Mouse (Mus musculus) B cell, adult 67 days (primary cell): ENCODE data around the gene Ypel1. TPM values are rescaled to one million over a fixed set of nuclear protein-coding genes. Genes with fewer than 3 reads are reported as not detected.

Experiments used
- total RNA-seq, 2 experiments: library from RNA; stranded (reverse); gene quantifications; 4 replicates each; pipeline ENCODE4 v1.2.4; 2023

Gene Ypel1
- 1 to 10 TPM; 1.9 to 2.2 TPM for total RNA-seq

DNA sequence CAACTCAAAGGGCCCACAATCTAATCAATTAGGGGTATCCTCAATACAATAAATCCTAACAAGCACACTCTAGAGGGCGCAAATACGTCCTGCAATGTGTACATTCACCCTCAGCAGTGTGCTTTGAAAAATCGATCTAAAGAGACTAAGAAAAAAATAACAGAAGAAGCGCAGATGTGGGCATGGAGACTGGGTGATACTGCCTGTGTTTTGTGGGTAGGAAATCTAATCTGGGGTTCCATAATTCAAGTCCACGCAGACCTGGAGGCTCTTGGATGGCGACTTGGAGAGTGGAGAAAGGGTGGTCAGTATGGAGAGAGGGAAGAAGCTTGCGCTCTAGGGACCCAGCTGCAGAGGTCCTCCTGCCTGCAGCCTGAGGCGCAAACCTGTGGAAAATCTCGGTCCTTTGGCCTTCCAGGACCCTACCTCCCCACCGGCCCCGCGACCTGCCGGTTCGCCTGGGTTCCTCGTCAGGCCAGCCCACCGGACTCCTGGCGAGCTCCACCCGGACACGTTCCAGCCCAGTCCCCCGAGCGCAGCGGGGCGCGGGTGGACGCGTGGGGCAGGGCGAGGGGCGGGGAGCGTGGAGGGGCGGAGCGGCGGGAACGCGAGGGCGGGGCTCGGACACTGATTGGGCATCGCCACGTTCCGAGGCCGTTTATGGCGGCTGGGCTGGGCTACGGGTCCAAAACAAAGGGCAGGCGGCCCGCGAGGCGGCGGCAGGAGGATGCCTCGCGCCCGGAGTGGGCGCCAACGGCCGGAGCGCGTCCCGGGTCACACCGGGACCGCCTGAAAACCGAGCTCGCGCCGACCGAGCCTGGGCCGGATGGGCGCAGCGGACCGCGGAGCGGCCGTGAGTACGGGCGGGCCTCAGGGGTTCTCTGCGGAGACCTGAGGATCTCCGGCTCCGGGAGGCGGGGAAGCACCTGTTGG lies at the start of gene Ypel1:
Gene Ypel1, plus strand, starts transcription at position 186 of the 933 bp plus-strand sequence.

DNA sequence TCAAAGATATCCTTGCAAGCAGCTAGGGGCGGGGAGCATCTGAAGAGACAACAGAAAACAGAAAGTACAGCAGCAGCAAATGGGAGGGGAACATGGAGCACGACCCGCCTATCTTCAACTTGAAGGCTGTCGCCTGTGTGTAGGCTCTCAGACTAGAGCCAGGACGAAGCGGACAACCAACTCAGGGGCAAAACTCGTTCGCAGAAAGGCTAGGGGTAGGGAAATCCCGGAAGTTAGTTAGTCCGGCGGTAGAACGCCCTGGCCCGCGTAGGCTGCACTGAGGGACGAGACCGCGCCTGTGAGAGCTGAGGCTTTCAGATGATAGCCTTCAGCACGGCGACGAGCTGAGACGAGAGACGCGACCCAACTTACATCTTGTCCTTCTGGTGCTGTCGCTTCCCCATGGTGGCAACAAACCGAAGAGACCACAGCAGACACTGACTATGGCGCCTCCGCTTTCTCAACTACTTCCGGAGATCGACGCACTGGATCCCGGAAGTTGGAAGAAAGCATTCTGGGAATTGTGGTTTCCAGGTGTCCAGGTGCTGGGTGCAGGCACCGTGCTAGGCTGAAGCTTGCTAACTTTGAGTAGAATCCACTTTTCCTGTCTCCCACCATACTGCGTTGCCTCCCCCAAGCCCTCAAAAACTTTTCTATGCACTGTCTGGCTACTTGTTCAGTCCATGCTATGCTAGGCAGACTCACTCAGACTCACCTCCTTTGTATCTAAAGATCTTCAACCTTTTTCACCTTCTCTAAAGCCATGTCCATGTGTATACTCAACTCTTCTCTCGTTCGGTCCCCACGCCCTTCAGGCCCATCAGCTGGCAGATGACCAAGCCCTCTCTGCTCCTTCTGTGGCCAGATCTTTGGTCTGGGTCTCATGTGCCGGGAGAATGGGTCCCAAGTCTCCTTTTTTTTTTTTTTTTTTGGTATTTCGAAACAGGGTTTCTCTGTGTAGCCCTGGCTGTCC lies 41.6 kb downstream of the Ypel1 start, which contains the start of gene Ppil2:
Gene Ppil2, minus strand, starts transcription at position 487 of the 973 bp plus-strand sequence.

DNA sequence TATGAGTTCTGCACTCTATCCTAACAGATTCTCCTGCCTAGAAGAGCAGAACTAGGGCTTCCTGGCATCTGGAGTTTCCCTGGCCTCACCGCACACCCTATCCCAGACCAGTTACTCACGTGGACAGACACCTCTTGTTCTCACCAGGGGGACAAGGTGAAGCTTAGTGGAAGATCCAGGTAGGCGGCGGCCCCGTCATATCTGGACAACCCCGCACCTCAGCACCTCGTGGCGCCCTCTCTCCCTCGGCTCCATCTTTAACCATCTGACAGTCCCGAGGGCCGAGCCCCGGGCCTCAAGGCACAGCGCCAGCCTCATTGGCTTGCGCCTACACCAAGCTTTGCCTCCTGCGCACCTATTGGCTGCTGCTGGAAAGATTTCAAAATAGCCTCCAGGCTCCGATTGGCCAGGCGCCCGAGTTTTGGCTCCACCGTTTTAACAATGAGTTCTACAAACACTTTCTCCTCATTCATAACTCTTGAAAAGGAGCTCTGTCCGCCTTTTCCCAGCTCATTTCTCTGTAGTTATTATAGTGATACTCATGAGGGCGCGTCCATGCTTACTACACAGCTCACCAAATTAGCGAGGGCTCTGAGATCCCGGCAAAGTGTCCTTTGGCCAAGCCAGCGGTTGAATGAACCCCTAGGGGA lies 55.5 kb downstream of the Ypel1 start, which contains the start of gene 2610318N02Rik:
Gene 2610318N02Rik, minus strand, starts transcription at position 297 of the 650 bp plus-strand sequence.

DNA sequence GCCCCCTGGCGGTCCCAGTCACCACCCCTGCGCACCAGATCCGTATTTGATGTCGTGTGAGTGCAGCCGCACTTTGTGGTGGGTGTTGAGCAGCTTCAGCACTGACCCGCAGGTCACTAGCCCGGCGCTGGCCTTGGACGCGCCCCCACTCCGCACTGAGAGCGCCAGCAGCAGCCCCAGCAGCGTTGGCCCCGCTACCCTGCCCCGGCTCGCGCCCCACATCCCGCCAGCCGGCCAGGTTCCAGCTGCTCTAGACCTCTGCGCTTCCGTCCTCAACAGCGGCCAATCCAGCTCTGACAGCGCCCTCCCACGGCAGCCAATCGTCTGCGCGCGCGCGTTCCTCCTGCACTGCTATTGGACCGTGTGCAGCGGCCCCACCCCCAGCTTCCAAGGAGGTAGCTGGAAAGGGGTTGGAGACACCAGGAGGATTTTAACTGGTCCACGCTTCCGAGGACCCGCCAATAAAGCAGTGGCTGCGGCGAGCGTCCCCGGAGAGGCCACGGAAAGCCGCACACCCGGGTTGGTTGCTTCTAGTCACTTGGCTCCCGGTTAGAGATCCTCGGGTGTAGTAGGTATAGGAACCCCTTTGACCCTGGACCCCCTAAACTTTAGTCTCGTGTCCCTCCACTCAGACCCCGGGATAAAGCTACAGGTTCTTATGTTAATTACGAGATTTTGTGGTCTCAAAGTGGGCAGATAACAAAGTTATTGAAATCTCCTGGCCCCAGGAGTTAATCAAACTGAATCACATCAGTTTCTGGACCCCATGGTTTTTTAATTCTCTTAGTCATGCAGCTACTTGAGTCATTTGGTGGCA lies 62.8 kb downstream of the Ypel1 start, which contains the start of gene Sdf2l1:
Gene Sdf2l1, minus strand, starts transcription at position 295 of the 817 bp plus-strand sequence.

Other genes with a start within 250 kb of the Ypel1 start
- gene Spag6l, start 240.2 kb upstream of the Ypel1 start, total RNA-seq, result 10 to 100 TPM in 1 of 2 experiments, 1 to 10 TPM in 1; 4.5 to 11.7 TPM
- gene Igll1, start 205.7 kb upstream of the Ypel1 start, total RNA-seq, result not detected
- gene Top3b, start 199.0 kb upstream of the Ypel1 start, total RNA-seq, result 100 to 1,000 TPM; 133 to 182 TPM
- gene Vpreb1, start 198.9 kb upstream of the Ypel1 start, total RNA-seq, result not detected
- gene Ppm1f, start 173.2 kb upstream of the Ypel1 start, total RNA-seq, result 10 to 100 TPM; 20.0 to 20.4 TPM
- 100 to 1,000 TPM; 176 to 224 TPM for gene Mapk1, start 86.3 kb upstream of the Ypel1 start, total RNA-seq
- 100 to 1,000 TPM; 139 to 143 TPM for gene Ppil2, start 41.6 kb downstream of the Ypel1 start, total RNA-seq
- 1 to 10 TPM; 5.6 to 9.9 TPM for gene 2610318N02Rik, start 55.5 kb downstream of the Ypel1 start, total RNA-seq
- 10 to 100 TPM; 26.9 to 28.5 TPM for gene Sdf2l1, start 62.7 kb downstream of the Ypel1 start, total RNA-seq
- gene Ydjc, start 74.9 kb downstream of the Ypel1 start, total RNA-seq, result 1 to 10 TPM; 2.9 to 3.2 TPM
- 1 to 10 TPM; 1.4 to 2.2 TPM for gene Ccdc116, start 77.5 kb downstream of the Ypel1 start, total RNA-seq
- 100 to 1,000 TPM; 102 to 103 TPM for gene Ube2l3, start 133.0 kb downstream of the Ypel1 start, total RNA-seq
- gene Rimbp3, start 138.9 kb downstream of the Ypel1 start, total RNA-seq, result under 1 TPM in 1 of 2 experiments, not detected in 1; 0.09 TPM
- gene Hic2, start 163.9 kb downstream of the Ypel1 start, total RNA-seq, result 1 to 10 TPM; 2.5 to 3.1 TPM
- 10 to 100 TPM; 12.3 to 19.8 TPM for gene Tmem191c, start 206.4 kb downstream of the Ypel1 start, total RNA-seq